Comparison of ENCODE assay signal across 8 mouse cellular contexts in the genomic region with DNA sequence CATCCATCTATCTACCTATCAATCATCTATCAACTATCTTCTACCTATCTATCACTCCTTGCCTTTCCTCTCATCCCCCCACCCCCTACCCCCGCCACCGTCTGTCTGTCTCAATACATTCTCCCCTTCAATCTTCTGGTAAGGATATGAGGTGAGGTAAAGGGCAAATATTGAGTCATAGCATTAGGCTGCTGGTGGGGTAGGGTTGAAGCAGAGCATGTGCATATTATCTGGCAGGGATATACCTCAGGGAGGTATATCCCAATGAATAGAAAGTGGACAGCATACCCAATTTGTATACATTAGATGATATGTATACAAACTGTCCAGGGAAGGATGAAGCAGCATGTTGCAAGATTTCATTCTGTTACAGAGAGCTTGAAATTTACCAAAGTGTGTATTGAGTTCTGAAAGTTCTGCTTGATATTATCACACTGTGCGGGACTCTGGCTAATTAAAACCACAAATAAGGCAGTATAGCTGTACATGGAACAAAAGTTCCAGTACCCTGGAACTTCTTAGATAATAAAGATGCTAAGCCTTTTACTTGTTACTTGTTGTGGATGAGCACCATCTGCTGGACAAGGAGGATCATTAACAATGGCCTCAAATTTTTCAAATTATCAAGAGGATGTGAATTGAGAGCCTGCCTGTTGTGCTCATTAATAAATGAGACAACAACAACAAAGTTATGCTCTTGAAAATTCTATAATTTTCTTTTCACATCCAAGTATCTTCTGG.
DNase-seq lines count a peak whose midpoint lies in the region; ATAC-seq and TF ChIP-seq lines count a peak whose summit lies in the region.

No protein-coding gene starts in this region.

- H3K27me3 ChIP-seq in kidney, embryonic 14.5 days (ENCODE audit: control insufficient read depth, insufficient read depth, low read length) = no peaks in the 10 kb centered on the region
- no peaks in the 10 kb centered on the region for H3K27me3 ChIP-seq in forebrain, embryonic 12.5 days
- H3K27me3 ChIP-seq in midbrain, embryonic 13.5 days = no peaks in the 10 kb centered on the region
- H3K27me3 ChIP-seq in thymus, adult 2 months (ENCODE audit: control insufficient read depth, insufficient read depth, low read length) = no peaks in the 10 kb centered on the region

- H3K27ac ChIP-seq in kidney, embryonic 14.5 days (ENCODE audit: low read depth, low read length) = no peak overlapping the region
- no peak overlapping the region for H3K27ac ChIP-seq in forebrain, embryonic 12.5 days
- no peak overlapping the region for H3K27ac ChIP-seq in midbrain, embryonic 13.5 days
- H3K27ac ChIP-seq in thymus, adult 2 months (ENCODE audit: control insufficient read depth, insufficient read depth, low read length) = no peak overlapping the region

- no peak overlapping the region for H3K4me3 ChIP-seq in kidney, embryonic 14.5 days (ENCODE audit: low read length)
- no peak overlapping the region for H3K4me3 ChIP-seq in forebrain, embryonic 12.5 days (replicated peaks)
- H3K4me3 ChIP-seq in midbrain, embryonic 13.5 days (replicated peaks) = no peak overlapping the region
- no peak overlapping the region for H3K4me3 ChIP-seq in thymus, adult 2 months (ENCODE audit: control insufficient read depth, insufficient read depth, low read length)

- no peak for TF ChIP-seq CTCF in thymus, adult 2 months (IDR thresholded peaks at IDR 0.05; ENCODE audit: borderline replicate concordance, control insufficient read depth, extremely low read depth, insufficient read depth, low read length, poor library complexity)

- H3K9me3 ChIP-seq in kidney, embryonic 14.5 days (ENCODE audit: control insufficient read depth, low read length) = no peaks in the 10 kb centered on the region
- H3K9me3 ChIP-seq in forebrain, embryonic 12.5 days = no peaks in the 10 kb centered on the region
- no peaks in the 10 kb centered on the region for H3K9me3 ChIP-seq in midbrain, embryonic 13.5 days

- no peaks in the 10 kb centered on the region for H3K36me3 ChIP-seq in kidney, embryonic 14.5 days (ENCODE audit: control insufficient read depth, insufficient read depth, low read length)
- H3K36me3 ChIP-seq in forebrain, embryonic 12.5 days (replicated peaks) = no peaks in the 10 kb centered on the region
- no peaks in the 10 kb centered on the region for H3K36me3 ChIP-seq in midbrain, embryonic 13.5 days
- H3K36me3 ChIP-seq in thymus, adult 2 months (ENCODE audit: control insufficient read depth, insufficient read depth, low read length) = no peaks in the 10 kb centered on the region

- H3K4me1 ChIP-seq in kidney, embryonic 14.5 days (ENCODE audit: control insufficient read depth, insufficient read depth, low read length) = no peaks in the 10 kb centered on the region
- H3K4me1 ChIP-seq in forebrain, embryonic 12.5 days = no peaks in the 10 kb centered on the region
- no peaks in the 10 kb centered on the region for H3K4me1 ChIP-seq in midbrain, embryonic 13.5 days (replicated peaks)
- no peaks in the 10 kb centered on the region for H3K4me1 ChIP-seq in thymus, adult 2 months (replicated peaks; ENCODE audit: control insufficient read depth, insufficient read depth, low read length)

- no peak for TF ChIP-seq POLR2A in thymus, adult 2 months (IDR thresholded peaks at IDR 0.05; ENCODE audit: control insufficient read depth, extremely low read depth, insufficient read depth, low read length, poor library complexity)

- WGBS in kidney, embryonic 14.5 days = 64% methylated on average over 3 of the region's 3 CpGs
- 74% methylated on average over 3 of the region's 3 CpGs for WGBS in forebrain, embryonic 12.5 days
- WGBS in midbrain, embryonic 13.5 days = 69% methylated on average over 3 of the region's 3 CpGs
- 71% methylated on average over 3 of the region's 3 CpGs for WGBS in thymus, adult 2 months

- no peak overlapping the region for H3K4me2 ChIP-seq in kidney, embryonic 14.5 days (replicated peaks; ENCODE audit: low read depth, low read length)
- no peak overlapping the region for H3K4me2 ChIP-seq in forebrain, embryonic 12.5 days
- H3K4me2 ChIP-seq in midbrain, embryonic 13.5 days (replicated peaks) = no peak overlapping the region

- ATAC-seq in kidney, embryonic 14.5 days (ENCODE audit: low FRiP score, low TSS enrichment) = peak; percentile 35; the same call in 1 of the 2 replicates
- peak; percentile 46; the same call in 1 of the 2 replicates for ATAC-seq in forebrain, embryonic 12.5 days (ENCODE audit: low FRiP score)
- ATAC-seq in midbrain, embryonic 13.5 days = peak; percentile 84
- no peak for ATAC-seq in erythroblast, adult 5-6 weeks (replicated peaks; ENCODE audit: low FRiP score, poor library complexity, severe bottlenecking)

- H3K9ac ChIP-seq in kidney, embryonic 14.5 days (ENCODE audit: low read depth, low read length) = no peak overlapping the region
- H3K9ac ChIP-seq in forebrain, embryonic 12.5 days = no peak overlapping the region
- no peak overlapping the region for H3K9ac ChIP-seq in midbrain, embryonic 13.5 days (replicated peaks)

- no peak for DNase-seq in kidney, adult 8-10 months
- peak; percentile 50 for DNase-seq in NIH3T3 (ENCODE audit: low read depth)
- no peak for DNase-seq in thymus, adult 18-20 months
- DNase-seq in thymus, adult 2 months = no peak
